Mouse (Mus musculus) heart, embryonic 12.5 days (tissue): ENCODE results near the gene Triobp. TPM values are rescaled to one million over a fixed set of nuclear protein-coding genes. Genes with fewer than 3 reads are reported as not detected.
"Not testable (repeated sequence)": the region's sequence is repeated elsewhere in the genome, so short reads cannot be mapped to it uniquely, and the experiment has no call there.

Experiments used
- ATAC-seq: fragments of 200-750 bp; cut with Nextera tagmentation; 2 replicates; pipeline ENCODE4 v1.8.0; 2017; ENCODE audit warnings: moderate TSS enrichment, moderate library complexity; ENCODE audit not compliant: insufficient number of reproducible peaks, low FRiP score
- H3K27ac ChIP-seq: fragments of 300-500 bp; sonication (generic); 2 replicates; pipeline ENCODE4 v1.5.1; 2016; ENCODE audit warnings: mild to moderate bottlenecking, moderate library complexity; ENCODE audit not compliant: poor library complexity, severe bottlenecking
- H3K27me3 ChIP-seq: fragments of 300-500 bp; sonication (generic); replicated peaks from 2 replicates; pipeline ENCODE4 v1.6.1; 2016; ENCODE audit warnings: mild to moderate bottlenecking, moderate library complexity
- H3K36me3 ChIP-seq: fragments of 300-500 bp; sonication (generic); 2 replicates; pipeline ENCODE4 v1.6.1; 2016; ENCODE audit warnings: mild to moderate bottlenecking, moderate library complexity
- H3K4me1 ChIP-seq: fragments of 300-500 bp; sonication (generic); replicated peaks from 2 replicates; pipeline ENCODE4 v1.6.1; 2016; ENCODE audit warnings: mild to moderate bottlenecking
- H3K4me2 ChIP-seq: fragments of 300-500 bp; sonication (generic); 2 replicates; pipeline ENCODE4 v1.6.1; 2016; ENCODE audit warnings: mild to moderate bottlenecking, moderate library complexity
- H3K4me3 ChIP-seq: fragments of 300-500 bp; sonication (generic); 2 replicates; pipeline ENCODE4 v1.5.1; 2016; ENCODE audit warnings: mild to moderate bottlenecking
- H3K9ac ChIP-seq: fragments of 300-500 bp; sonication (generic); 2 replicates; pipeline ENCODE4 v1.6.1; 2016; ENCODE audit warnings: mild to moderate bottlenecking, moderate library complexity
- H3K9me3 ChIP-seq: fragments of 300-500 bp; sonication (generic); replicated peaks from 2 replicates; pipeline ENCODE4 v1.6.1; 2016; ENCODE audit warnings: mild to moderate bottlenecking, moderate library complexity
- WGBS: fragments of 180-500 bp; shearing (Covaris S2); methylation state at CpG from one replicate; pipeline ENCODE4 v1.1.7; 2016; 5-methylcytosine and 5-hydroxymethylcytosine counted together
- polyA plus RNA-seq: library from polyadenylated mRNA; unstranded; fragments of >200 nt; fragmentation: Nextera tagmentation; extraction: Ambion mirVana; gene quantifications from 2 replicates; pipeline ENCODE4 v1.2.1, GENCODE M21; 2016

The Triobp gene
- polyA plus RNA-seq, 1 experiment from 2014 or later, result 59.4 TPM

GRCm38 (mm10) chr15:79001559-79001958 is 54.0 kb downstream of the Triobp start:
- 82% methylated on average over 5 of the region's 5 CpGs for WGBS

DNA sequence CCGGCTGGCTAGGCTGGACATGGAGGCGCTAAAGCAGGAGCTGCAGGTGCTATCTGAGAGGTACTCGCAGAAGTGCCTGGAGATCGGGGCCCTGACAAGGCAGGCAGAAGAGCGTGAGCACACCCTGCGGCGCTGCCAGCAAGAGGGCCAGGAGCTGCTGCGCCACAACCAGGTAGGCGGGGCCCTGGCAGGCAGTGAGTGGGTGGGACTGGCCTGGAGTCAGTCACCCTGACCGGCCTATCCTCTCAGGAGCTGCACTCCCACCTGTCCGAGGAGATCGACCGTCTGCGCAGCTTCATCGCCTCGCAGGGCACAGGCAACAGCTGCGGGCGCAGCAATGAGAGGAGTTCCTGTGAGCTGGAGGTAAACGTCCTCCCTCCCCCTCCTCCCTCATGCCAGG is 54.5 kb downstream of the Triobp start:
- no peak overlapping the region for H3K4me3 ChIP-seq
- no peak overlapping the region for H3K27ac ChIP-seq
- 48% methylated on average over 19 of the region's 19 CpGs for WGBS
- H3K36me3 ChIP-seq, result peaks cover 85% of the 10 kb centered on the region
- H3K9me3 ChIP-seq, result no peaks in the 10 kb centered on the region
- ATAC-seq, result no peak
- H3K4me1 ChIP-seq, result peaks cover 22% of the 10 kb centered on the region
- H3K27me3 ChIP-seq, result no peaks in the 10 kb centered on the region
- H3K4me2 ChIP-seq, result 0 out of 2 replicates have a peak overlapping the region, but pooled peaks have one; percentile 2
- no peak overlapping the region for H3K9ac ChIP-seq

More at GRCm38 (mm10) chr15:79001559-79001958, 54.0 kb downstream of the Triobp start:
- no peak overlapping the region for H3K27ac ChIP-seq
- H3K4me1 ChIP-seq, result peaks cover 22% of the 10 kb centered on the region
- no peak overlapping the region for H3K9ac ChIP-seq
- peaks cover 85% of the 10 kb centered on the region for H3K36me3 ChIP-seq
- H3K4me3 ChIP-seq, result no peak overlapping the region
- H3K9me3 ChIP-seq, result no peaks in the 10 kb centered on the region
- ATAC-seq, result no peak
- no peaks in the 10 kb centered on the region for H3K27me3 ChIP-seq
- H3K4me2 ChIP-seq, result 0 out of 2 replicates have a peak overlapping the region, but pooled peaks have one; percentile 2

GRCm38 (mm10) chr15:79003079-79003478 is 55.6 kb downstream of the Triobp start:
- H3K4me2 ChIP-seq, result no peak overlapping the region
- H3K27me3 ChIP-seq, result no peaks in the 10 kb centered on the region
- H3K36me3 ChIP-seq, result peaks cover 84% of the 10 kb centered on the region
- H3K4me1 ChIP-seq, result peaks cover 16% of the 10 kb centered on the region
- 84% methylated on average over 3 of the region's 3 CpGs for WGBS
- H3K4me3 ChIP-seq, result no peak overlapping the region
- H3K27ac ChIP-seq, result no peak overlapping the region
- H3K9me3 ChIP-seq, result no peaks in the 10 kb centered on the region
- no peak overlapping the region for H3K9ac ChIP-seq
- no peak for ATAC-seq

- no peaks in the 10 kb centered on the region for H3K9me3 ChIP-seq
- H3K9ac ChIP-seq, result no peak overlapping the region
- WGBS, result 86% methylated on average over 9 of the region's 9 CpGs
- H3K36me3 ChIP-seq, result peaks cover 64% of the 10 kb centered on the region
- H3K27me3 ChIP-seq, result no peaks in the 10 kb centered on the region
- no peak overlapping the region for H3K4me3 ChIP-seq
- peaks cover 16% of the 10 kb centered on the region; the same call in 1 of the 2 replicates for H3K4me1 ChIP-seq
- H3K27ac ChIP-seq, result no peak overlapping the region
- ATAC-seq, result no peak
- H3K4me2 ChIP-seq, result no peak overlapping the region
These were observed 58.1 kb downstream of the Triobp start for GRCm38 (mm10) chr15:79005581-79005980.

GRCm38 (mm10) chr15:79006638-79007037 is 59.1 kb downstream of the Triobp start:
- Histone ChIP-seq H3K4me3 (no peak overlapping the region), H3K27me3 (no peaks in the 10 kb centered on the region), H3K27ac (no peak overlapping the region), H3K9me3 (no peaks in the 10 kb centered on the region), H3K4me1 (peaks cover 21% of the 10 kb centered on the region), H3K4me2 (no peak overlapping the region), H3K9ac (no peak overlapping the region), H3K36me3 (peaks cover 53% of the 10 kb centered on the region)
- 70% methylated on average over 3 of the region's 3 CpGs for WGBS
- no peak for ATAC-seq

GRCm38 (mm10) chr15:79007059-79007458 is 59.5 kb downstream of the Triobp start:
- no peaks in the 10 kb centered on the region for H3K9me3 ChIP-seq
- H3K27ac ChIP-seq, result no peak overlapping the region
- H3K27me3 ChIP-seq, result no peaks in the 10 kb centered on the region
- H3K4me1 ChIP-seq, result peaks cover 22% of the 10 kb centered on the region
- no peak overlapping the region for H3K9ac ChIP-seq
- peaks cover 49% of the 10 kb centered on the region for H3K36me3 ChIP-seq
- no peak overlapping the region for H3K4me2 ChIP-seq
- 90% methylated on average over 5 of the region's 5 CpGs for WGBS
- no peak for ATAC-seq
- no peak overlapping the region for H3K4me3 ChIP-seq

- H3K9ac ChIP-seq, H3K9me3 ChIP-seq, H3K27me3 ChIP-seq, ATAC-seq, H3K27ac ChIP-seq, H3K4me2 ChIP-seq, H3K4me3 ChIP-seq: not testable (repeated sequence)
- H3K36me3 ChIP-seq, result peaks cover 43% of the 10 kb centered on the region
- 85% methylated on average over 6 of the region's 6 CpGs for WGBS
- peaks cover 21% of the 10 kb centered on the region for H3K4me1 ChIP-seq
These were observed 60.3 kb downstream of the Triobp start for GRCm38 (mm10) chr15:79007836-79008235.

DNA sequence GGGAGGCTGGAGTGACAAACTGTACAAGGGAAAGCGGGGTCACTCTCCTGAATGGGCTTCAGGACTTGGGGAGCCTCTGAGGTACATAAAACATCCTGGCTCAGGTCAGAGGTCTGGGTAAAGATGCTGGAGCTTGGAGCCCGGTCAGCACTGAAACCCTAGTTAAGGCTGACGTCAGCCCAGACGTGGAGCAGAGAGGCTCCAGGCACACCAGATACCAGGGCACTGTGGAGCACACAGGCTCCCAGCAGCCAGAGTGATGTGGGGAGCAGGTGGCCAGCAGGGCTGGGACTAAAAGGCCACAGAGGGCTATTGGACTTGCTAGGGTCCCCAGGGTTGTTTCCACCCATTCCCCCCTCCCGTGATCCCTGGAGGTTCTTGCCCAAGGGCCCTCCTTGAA is 62.2 kb downstream of the Triobp start:
- no peak overlapping the region for H3K27ac ChIP-seq

GRCm38 (mm10) chr15:79011550-79011949 is 64.0 kb downstream of the Triobp start:
- no peaks in the 10 kb centered on the region for H3K9me3 ChIP-seq
- peaks cover 21% of the 10 kb centered on the region for H3K4me1 ChIP-seq
- H3K9ac ChIP-seq, result 0 out of 2 replicates have a peak overlapping the region, but pooled peaks have one; percentile 13
- H3K4me2 ChIP-seq, result no peak overlapping the region
- H3K27me3 ChIP-seq, result no peaks in the 10 kb centered on the region
- H3K27ac ChIP-seq, result no peak overlapping the region
- peaks cover 8% of the 10 kb centered on the region for H3K36me3 ChIP-seq
- WGBS, result 53% methylated on average over 10 of the region's 10 CpGs
- no peak overlapping the region for H3K4me3 ChIP-seq
- ATAC-seq, result no peak

More for the DNA sequence above, 62.2 kb downstream of the Triobp start:
- Histone ChIP-seq H3K4me1 (peaks cover 21% of the 10 kb centered on the region), H3K9me3 (no peaks in the 10 kb centered on the region), H3K27me3 (no peaks in the 10 kb centered on the region), H3K4me3 (no peak overlapping the region), H3K9ac (no peak overlapping the region), H3K4me2 (no peak overlapping the region), H3K36me3 (peaks cover 24% of the 10 kb centered on the region)
- no peak for ATAC-seq
- 44% methylated on average over 5 of the region's 5 CpGs for WGBS

DNA sequence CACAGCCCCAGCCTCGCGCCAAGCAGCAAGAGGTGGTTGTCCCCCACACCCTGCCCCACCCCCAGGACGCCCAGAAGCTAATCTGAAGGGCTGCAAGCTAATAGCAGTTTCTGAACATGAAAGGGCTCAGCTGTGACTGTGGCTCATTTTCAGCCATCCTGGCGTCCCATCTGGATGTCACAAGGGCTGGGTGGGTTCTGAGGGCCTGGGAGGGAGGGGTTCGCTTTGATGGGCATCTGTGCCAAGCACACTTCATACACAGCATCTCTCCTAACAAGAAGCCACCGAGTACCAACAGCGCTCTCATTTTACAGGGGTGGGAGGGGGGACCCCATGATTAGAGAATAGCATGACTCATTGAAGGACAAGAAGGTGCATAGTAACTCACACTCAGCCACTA is 65.9 kb downstream of the Triobp start:
- Histone ChIP-seq H3K4me1 (peaks cover 21% of the 10 kb centered on the region), H3K4me3 (no peak overlapping the region), H3K27me3 (no peaks in the 10 kb centered on the region), H3K27ac (no peak overlapping the region), H3K9me3 (no peaks in the 10 kb centered on the region), H3K9ac (no peak overlapping the region), H3K4me2 (no peak overlapping the region), H3K36me3 (no peaks in the 10 kb centered on the region)
- no peak for ATAC-seq
- 66% methylated on average over 7 of the region's 7 CpGs for WGBS

DNA sequence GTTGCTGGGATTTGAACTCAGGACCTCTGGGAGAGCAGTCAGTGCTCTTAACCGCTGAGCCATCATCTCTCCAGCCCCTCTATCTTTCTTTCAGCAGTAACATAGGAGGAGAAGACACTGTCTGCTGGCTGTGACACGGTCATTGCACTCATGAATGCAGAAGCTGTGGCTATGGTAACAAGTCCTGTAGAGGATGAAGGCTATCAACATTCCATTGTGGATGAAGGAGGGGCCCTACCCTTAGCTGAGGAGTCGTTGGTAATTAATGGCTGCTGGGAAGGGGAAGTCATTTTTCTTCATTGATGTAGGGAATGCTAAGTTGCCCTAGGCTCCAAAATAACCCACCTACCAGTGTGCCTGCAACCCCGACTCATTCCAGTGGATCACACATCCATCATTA is 70.7 kb downstream of the Triobp start:
- no peaks in the 10 kb centered on the region for H3K36me3 ChIP-seq
- H3K4me1 ChIP-seq, result peaks cover 8% of the 10 kb centered on the region
- 47% methylated on average over 4 of the region's 4 CpGs for WGBS
- H3K4me3 ChIP-seq, result no peak overlapping the region
- no peak overlapping the region for H3K9ac ChIP-seq
- no peak for ATAC-seq
- no peaks in the 10 kb centered on the region for H3K27me3 ChIP-seq
- H3K27ac ChIP-seq, result no peak overlapping the region
- H3K9me3 ChIP-seq, result no peaks in the 10 kb centered on the region
- no peak overlapping the region for H3K4me2 ChIP-seq

DNA sequence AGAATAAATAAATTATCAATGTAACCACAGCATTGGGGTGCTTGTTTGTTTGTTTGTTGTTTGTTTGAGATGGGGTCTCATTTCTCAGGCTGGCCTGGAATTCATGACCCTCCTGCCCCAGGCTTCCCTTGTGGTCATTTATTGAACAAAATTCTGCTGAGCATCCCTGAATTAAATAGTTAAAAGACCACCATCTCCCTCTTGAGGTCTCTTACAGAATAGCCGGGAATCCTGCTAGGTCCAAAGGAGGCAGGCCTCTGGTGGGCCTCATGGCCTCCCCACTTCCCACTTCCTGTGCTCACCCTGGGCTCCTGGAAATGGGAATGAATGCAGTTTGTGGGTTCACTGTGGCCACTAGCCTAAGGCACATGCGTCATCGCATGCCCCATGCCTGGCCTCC is 71.4 kb downstream of the Triobp start:
- Histone ChIP-seq H3K4me1 (peaks cover 10% of the 10 kb centered on the region), H3K9ac (no peak overlapping the region; the same call in 1 of the 2 replicates), H3K27ac (no peak overlapping the region), H3K9me3 (no peaks in the 10 kb centered on the region), H3K27me3 (no peaks in the 10 kb centered on the region), H3K4me3 (no peak overlapping the region), H3K36me3 (no peaks in the 10 kb centered on the region), H3K4me2 (no peak overlapping the region)
- ATAC-seq, result no peak
- 57% methylated on average over 3 of the region's 3 CpGs for WGBS
